Mouse (Mus musculus) heart, adult 2 months (tissue): ENCODE measurements around the gene Ppp1r21.

Experiments
- CTCF ChIP-seq: fragments of 200-600 bp; IDR thresholded peaks from 2 replicates; pipeline ENCODE4 v1.8.1; 2022; ENCODE audit warnings: antibody characterized with exemption, mild to moderate bottlenecking, moderate library complexity
- EP300 ChIP-seq: fragments of 200-500 bp; IDR thresholded peaks from 2 replicates; pipeline ENCODE4 v1.6.1; 2011; ENCODE audit warnings: low read depth, low read length, control low read depth; ENCODE audit not compliant: insufficient read depth
- POLR2A ChIP-seq: fragments of 200-500 bp; IDR thresholded peaks from 2 replicates; pipeline ENCODE4 v1.6.1; 2011; ENCODE audit warnings: mild to moderate bottlenecking, low read depth, low read length, control low read depth; ENCODE audit not compliant: insufficient read depth

DNA sequence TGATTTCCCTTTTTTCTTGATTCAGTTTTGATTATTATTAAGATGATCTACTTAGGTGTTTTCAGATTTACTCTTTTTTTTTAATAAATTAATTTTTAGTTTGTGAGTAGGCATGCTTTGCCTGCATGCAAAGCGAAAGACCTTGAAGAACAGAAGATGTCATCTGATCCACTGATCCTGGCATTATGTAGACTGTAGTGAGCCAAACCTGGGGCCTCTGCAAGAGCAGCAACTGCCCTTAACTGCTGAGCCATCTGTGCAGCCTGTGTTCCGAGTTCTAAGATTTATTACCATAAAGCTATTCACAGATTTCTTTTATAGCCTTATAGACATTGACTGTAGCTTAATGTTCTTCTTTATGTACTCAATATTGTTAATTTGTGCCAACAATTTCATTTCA lies 76.1 kb downstream of the Ppp1r21 start:
- no peak for TF ChIP-seq EP300
- TF ChIP-seq CTCF, result no peak
- no peak for TF ChIP-seq POLR2A
